Mouse (Mus musculus): ENCODE data around the gene Tsc22d2.

Gene Tsc22d2

GRCm38 (mm10) chr3:58414234-58414938 lies at the start of gene Tsc22d2:
Gene Tsc22d2 (plus strand): TSS chr3:58414715.
- DNase-seq = peak; percentile 97

- no peak for DNase-seq
Observed at GRCm38 (mm10) chr3:58366756-58367155, 47.8 kb upstream of the Tsc22d2 start.

- no peak for DNase-seq
Observed at GRCm38 (mm10) chr3:58370811-58371210, 43.7 kb upstream of the Tsc22d2 start.

GRCm38 (mm10) chr3:58372066-58372904 lies 42.2 kb upstream of the Tsc22d2 start:
- peak; percentile 25 for DNase-seq

GRCm38 (mm10) chr3:58372905-58373208 lies 41.7 kb upstream of the Tsc22d2 start:
- DNase-seq = no peak

GRCm38 (mm10) chr3:58374281-58374680 lies 40.2 kb upstream of the Tsc22d2 start:
- no peak for DNase-seq

GRCm38 (mm10) chr3:58376713-58377112 lies 37.8 kb upstream of the Tsc22d2 start:
- DNase-seq = no peak

GRCm38 (mm10) chr3:58377589-58378134 lies 36.9 kb upstream of the Tsc22d2 start:
- DNase-seq = no peak

GRCm38 (mm10) chr3:58382676-58383075 lies 31.8 kb upstream of the Tsc22d2 start:
- DNase-seq = no peak

- no peak for DNase-seq
Observed at GRCm38 (mm10) chr3:58385060-58385459, 29.5 kb upstream of the Tsc22d2 start.

- no peak for DNase-seq
Observed at GRCm38 (mm10) chr3:58388731-58389130, 25.8 kb upstream of the Tsc22d2 start.

GRCm38 (mm10) chr3:58398541-58398940 lies 16.0 kb upstream of the Tsc22d2 start:
- DNase-seq = no peak

GRCm38 (mm10) chr3:58399931-58400330 lies 14.6 kb upstream of the Tsc22d2 start:
- DNase-seq = no peak

- no peak for DNase-seq
Observed at GRCm38 (mm10) chr3:58411669-58412068, 2.8 kb upstream of the Tsc22d2 start.

- no peak for DNase-seq
Observed at GRCm38 (mm10) chr3:58413671-58414070, 844 bp upstream of the Tsc22d2 start.

- DNase-seq = peak; percentile 75
Observed at GRCm38 (mm10) chr3:58414986-58415883, 720 bp downstream of the Tsc22d2 start.

GRCm38 (mm10) chr3:58415884-58416725 lies 1.6 kb downstream of the Tsc22d2 start:
- DNase-seq = peak; percentile 83

GRCm38 (mm10) chr3:58416726-58417437 lies 2.4 kb downstream of the Tsc22d2 start:
- peak; percentile 41 for DNase-seq

GRCm38 (mm10) chr3:58418724-58419705 lies 4.5 kb downstream of the Tsc22d2 start:
- DNase-seq = no peak

- DNase-seq = no peak
Observed at GRCm38 (mm10) chr3:58428861-58429260, 14.3 kb downstream of the Tsc22d2 start.
